Mouse (Mus musculus): ENCODE measurements at regions not wholly inside any gene's neighbourhood (a gene's known extent, or its start where the extent isn't known, plus 50 kb on each side); places are given as distances from the start of the nearest gene placed in this dataset.

DNA sequence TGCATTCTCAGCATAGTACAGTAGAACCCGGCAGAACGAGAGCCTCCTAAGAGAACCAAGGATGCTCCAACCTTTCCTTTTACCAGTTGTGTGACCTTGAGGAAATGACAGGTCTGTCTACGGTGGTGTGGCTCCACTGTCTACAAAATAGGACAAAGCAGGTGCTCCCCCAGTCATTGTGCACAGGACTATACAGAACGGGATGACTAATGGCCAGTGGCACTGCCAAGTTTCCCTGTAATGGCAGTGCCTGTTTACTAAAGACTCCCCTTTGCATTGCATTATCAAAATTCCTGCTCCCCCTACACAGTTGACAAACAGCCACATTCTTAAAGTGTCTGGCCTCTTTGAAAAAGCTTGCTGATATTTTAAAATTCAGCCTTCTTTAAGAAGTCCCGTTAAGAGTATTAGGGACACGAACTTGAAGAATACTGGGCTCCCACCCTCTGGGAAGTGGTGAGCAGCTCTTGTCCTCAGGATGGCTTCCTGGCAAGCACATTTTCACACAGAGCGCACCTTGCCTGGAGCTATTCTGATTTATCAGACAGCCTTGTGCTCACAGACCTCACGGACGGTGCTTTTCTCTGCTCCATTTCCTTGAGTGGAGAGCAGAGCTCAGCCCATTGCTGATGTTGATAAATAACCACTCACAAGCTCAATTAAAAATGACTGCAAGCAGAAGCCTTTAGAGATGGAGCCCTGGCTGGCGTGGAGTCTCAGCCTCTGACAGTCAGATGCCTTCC lies 352.3 kb upstream of the Myt1l start:
- no peak for TF ChIP-seq CTCF (IDR thresholded peaks at IDR 0.05)
- Histone ChIP-seq H3K4me3 (no peak overlapping the region), H3K27ac (no peak overlapping the region; the same call in 1 of the 2 replicates)
- DNase-seq (ENCODE audit: extremely low spot score in 1 of 2, low spot score in 2 of 2): no peak
- intact Hi-C loops (cut with DNase I): no loop called here

DNA sequence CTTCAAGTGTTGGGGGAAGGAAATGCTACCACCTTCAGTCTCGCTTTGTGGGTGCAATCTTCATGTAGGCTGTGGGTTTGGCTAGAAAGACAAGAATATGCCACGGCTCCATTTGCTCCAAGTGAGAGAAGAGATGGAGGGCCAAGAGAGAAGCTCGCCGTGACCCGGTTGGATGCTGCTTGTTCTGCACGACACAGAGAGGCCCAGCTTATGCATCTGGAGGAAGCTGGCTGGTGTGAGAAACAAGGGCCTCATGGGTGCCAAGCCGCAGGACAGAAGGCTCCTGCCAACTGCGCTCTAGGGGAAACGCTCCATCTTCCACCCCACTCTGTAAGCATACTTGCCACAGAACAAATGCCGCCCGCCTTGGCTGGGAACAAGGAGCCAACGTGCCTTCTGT lies 351.0 kb upstream of the Myt1l start:
- no peak overlapping the region for H3K4me3 ChIP-seq
- no peak overlapping the region; the same call in 1 of the 2 replicates for H3K27ac ChIP-seq
- TF ChIP-seq CTCF (IDR thresholded peaks at IDR 0.05): no peak
- peak in 1 of 2 experiments; percentile 29 for DNase-seq (ENCODE audit: extremely low spot score in 1 of 2, low spot score in 2 of 2)
- intact Hi-C loops (cut with DNase I): no loop called here

- TF ChIP-seq CTCF (IDR thresholded peaks at IDR 0.05): no peak
- Histone ChIP-seq H3K27ac (no peak overlapping the region), H3K4me3 (no peak overlapping the region)
- no peak for DNase-seq (ENCODE audit: extremely low spot score in 1 of 2, low spot score in 2 of 2)
- intact Hi-C loops (cut with DNase I): no loop called here
These were observed 349.9 kb upstream of the Myt1l start for GRCm38 (mm10) chr12:29178168-29178895.

GRCm38 (mm10) chr12:29179405-29179804 lies 348.8 kb upstream of the Myt1l start:
- DNase-seq (ENCODE audit: extremely low spot score in 1 of 2, low spot score in 2 of 2): no peak
- TF ChIP-seq CTCF (IDR thresholded peaks at IDR 0.05): no peak
- no peak overlapping the region for H3K27ac ChIP-seq
- intact Hi-C loops (cut with DNase I): no loop called here
- H3K4me3 ChIP-seq: no peak overlapping the region

GRCm38 (mm10) chr12:29180576-29180975 lies 347.6 kb upstream of the Myt1l start:
- intact Hi-C loops (cut with DNase I): no loop called here
- Histone ChIP-seq H3K27ac (no peak overlapping the region), H3K4me3 (no peak overlapping the region)
- DNase-seq (ENCODE audit: extremely low spot score in 1 of 2, low spot score in 2 of 2): no peak
- no peak for TF ChIP-seq CTCF (IDR thresholded peaks at IDR 0.05)

DNA sequence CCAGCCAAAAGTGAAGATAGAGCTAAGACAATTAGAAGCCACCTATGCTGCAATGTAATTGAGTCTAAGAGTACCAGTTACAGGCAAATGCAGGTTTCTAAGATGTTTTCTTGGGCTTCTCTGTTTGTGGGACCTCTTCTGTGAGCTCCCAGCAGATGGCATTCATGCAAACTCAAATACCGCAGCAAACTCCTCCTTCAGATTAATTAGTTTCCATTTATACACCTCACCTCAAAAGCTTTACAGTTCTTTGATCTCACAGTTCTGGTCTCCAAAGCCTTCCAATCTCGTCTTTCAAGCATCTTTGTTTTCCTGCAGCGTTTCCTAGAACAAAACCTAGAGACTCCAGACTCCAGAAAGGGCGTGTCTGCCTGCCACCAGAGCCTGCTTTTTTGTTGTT lies 340.6 kb upstream of the Myt1l start:
- H3K27ac ChIP-seq: no peak overlapping the region; the same call in 1 of the 2 replicates
- no peak; the same call in 1 of the 2 replicates for TF ChIP-seq CTCF (IDR thresholded peaks at IDR 0.05)
- no peak overlapping the region for H3K4me3 ChIP-seq
- no peak for DNase-seq (ENCODE audit: extremely low spot score in 1 of 2, low spot score in 2 of 2)
- intact Hi-C loops (cut with DNase I): no loop called here

- no peak for TF ChIP-seq CTCF (IDR thresholded peaks at IDR 0.05)
- Histone ChIP-seq H3K27ac (no peak overlapping the region), H3K4me3 (no peak overlapping the region)
- no peak for DNase-seq (ENCODE audit: extremely low spot score in 1 of 2, low spot score in 2 of 2)
- intact Hi-C loops (cut with DNase I): no loop called here
These were observed 335.8 kb upstream of the Myt1l start for GRCm38 (mm10) chr12:29192391-29192790.

DNA sequence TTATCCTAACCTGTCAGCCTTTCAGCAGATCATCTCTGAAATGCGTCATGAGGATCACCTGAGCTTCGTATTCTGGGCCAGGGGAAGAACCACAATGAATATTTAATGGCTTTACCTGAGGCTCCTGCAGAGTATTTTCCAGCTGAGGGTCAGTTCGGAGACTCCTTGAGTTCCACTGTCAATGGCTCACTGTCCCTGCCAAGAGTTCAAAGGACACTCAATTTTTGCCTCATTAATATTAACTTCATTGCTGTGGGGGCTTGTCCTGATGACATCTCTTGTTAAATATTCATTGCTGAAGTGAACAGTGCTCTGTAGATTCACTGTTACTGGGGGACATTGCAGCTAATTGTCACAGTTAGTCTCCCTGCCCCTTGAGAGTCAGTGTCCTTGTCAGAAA lies 316.2 kb upstream of the Myt1l start:
- H3K4me3 ChIP-seq: no peak overlapping the region
- intact Hi-C loops (cut with DNase I): no loop called here
- no peak overlapping the region for H3K27ac ChIP-seq
- DNase-seq (ENCODE audit: extremely low spot score in 1 of 2, low spot score in 2 of 2): no peak
- TF ChIP-seq CTCF (IDR thresholded peaks at IDR 0.05): no peak

DNA sequence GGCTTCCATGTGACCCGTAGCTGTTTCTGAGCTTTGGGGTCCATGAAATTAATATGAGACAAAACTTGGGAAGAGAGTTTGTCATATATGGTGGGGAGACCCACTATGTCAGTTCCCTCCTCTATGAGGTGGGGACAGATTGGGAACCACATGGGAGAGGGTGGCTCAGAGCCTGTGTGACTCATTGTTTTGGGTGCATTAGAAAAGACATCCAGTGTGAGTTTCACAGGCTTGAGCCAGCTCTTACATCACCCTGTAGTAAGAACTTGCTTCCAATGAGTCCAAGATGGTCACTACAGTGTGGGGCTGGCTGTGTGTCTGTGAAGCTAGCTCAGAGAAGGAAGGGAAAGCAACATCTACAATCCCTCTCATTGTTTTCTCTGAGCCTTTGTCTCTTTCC lies 314.6 kb upstream of the Myt1l start:
- Histone ChIP-seq H3K27ac (no peak overlapping the region), H3K4me3 (no peak overlapping the region)
- peak in 1 of 2 experiments; percentile 17 for DNase-seq (ENCODE audit: extremely low spot score in 1 of 2, low spot score in 2 of 2)
- TF ChIP-seq CTCF (IDR thresholded peaks at IDR 0.05): no peak
- intact Hi-C loops (cut with DNase I): no loop called here

DNA sequence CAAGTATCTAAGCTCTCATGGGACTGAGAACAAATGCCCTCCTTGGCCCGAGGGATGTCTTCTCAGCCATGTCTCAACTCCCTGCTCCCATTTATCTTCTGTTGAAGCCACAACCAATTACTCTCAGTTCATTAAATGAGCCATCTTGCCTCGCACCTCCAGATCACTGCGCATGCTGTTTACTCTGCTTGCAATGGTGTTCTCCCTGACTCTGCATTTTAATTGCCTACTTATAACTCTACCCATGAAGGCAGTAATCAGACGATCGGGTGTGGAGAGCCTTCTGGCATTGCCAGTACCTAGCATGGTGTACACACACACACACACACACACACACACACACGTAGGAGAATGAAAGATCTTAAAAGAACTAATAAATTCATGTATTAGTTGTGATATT lies 306.1 kb upstream of the Myt1l start:
- Histone ChIP-seq H3K27ac (no peak overlapping the region), H3K4me3 (no peak overlapping the region)
- no peak for TF ChIP-seq CTCF (IDR thresholded peaks at IDR 0.05)
- intact Hi-C loops (cut with DNase I): no loop called here
- no peak for DNase-seq (ENCODE audit: extremely low spot score in 1 of 2, low spot score in 2 of 2)

DNA sequence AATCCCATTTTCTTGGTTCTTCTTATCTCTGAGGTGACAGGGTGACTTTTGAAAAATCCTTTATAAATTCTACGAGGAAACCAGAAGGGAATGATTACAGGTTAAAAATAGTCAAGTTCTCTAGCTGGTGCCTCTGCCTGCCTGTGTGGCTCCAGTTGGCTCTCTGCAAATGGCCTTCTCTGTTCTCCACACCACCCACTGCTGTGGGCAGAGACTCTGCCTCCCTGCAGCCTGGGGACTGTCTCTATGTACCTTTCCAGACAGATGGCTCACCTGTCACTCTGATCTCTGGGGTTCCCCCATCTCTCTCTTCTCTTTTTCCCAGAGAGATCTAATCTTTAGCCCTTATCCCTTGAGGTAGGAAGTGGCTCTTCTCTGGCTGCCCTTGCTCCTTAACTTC lies 302.2 kb upstream of the Myt1l start:
- no peak overlapping the region for H3K27ac ChIP-seq
- DNase-seq (ENCODE audit: extremely low spot score in 1 of 2, low spot score in 2 of 2): peak in 1 of 2 experiments; percentile 19
- intact Hi-C loops (cut with DNase I): no loop called here
- H3K4me3 ChIP-seq: no peak overlapping the region
- no peak for TF ChIP-seq CTCF (IDR thresholded peaks at IDR 0.05)
